Mouse (Mus musculus): Measurements from ENCODE around the gene Gas2. TPM values are rescaled to one million over a fixed set of nuclear protein-coding genes. Genes with fewer than 3 reads are reported as not detected.

Gas2 gene
- 10.2 and 11.2 TPM in 2 replicates for polyA plus RNA-seq (2015; fragmentation: Nextera tagmentation; extraction: Ambion mirVana)

GRCm38 (mm10) chr7:51861250-51862096 lies at the start of gene Gas2:
Gene Gas2, plus strand, starts transcription at chr7:51862015.
- WGBS: 6% methylated on average over 92 of the region's 105 CpGs
- H3K4me3 ChIP-seq (replicated peaks; ENCODE audit: low read length): peak within 1 kb of the TSS; percentile 85
- peak within 1 kb of the TSS; percentile 96 for H3K4me2 ChIP-seq (ENCODE audit: low read depth, low read length)
- no peaks in the 10 kb centered on the region for H3K9me3 ChIP-seq (replicated peaks; ENCODE audit: control insufficient read depth, low read length)
- peak within 1 kb of the TSS; percentile 98 for H3K27ac ChIP-seq (ENCODE audit: low read length)
- peak within 1 kb of the TSS; percentile 94 for H3K9ac ChIP-seq (ENCODE audit: low read length)
- H3K4me1 ChIP-seq (ENCODE audit: control insufficient read depth, insufficient read depth, low read length): peaks cover 5% of the 10 kb centered on the region
- no peaks in the 10 kb centered on the region for H3K27me3 ChIP-seq (ENCODE audit: control insufficient read depth, insufficient read depth, low read length)
- no peaks in the 10 kb centered on the region; the same call in 1 of the 2 replicates for H3K36me3 ChIP-seq (ENCODE audit: control insufficient read depth, insufficient read depth, low read length)
- ATAC-seq (ENCODE audit: insufficient read depth, low FRiP score): peak; percentile 90

GRCm38 (mm10) chr7:51815473-51816282 lies 46.1 kb upstream of the Gas2 start:
- ATAC-seq (ENCODE audit: insufficient read depth, low FRiP score): no peak
- Histone ChIP-seq H3K27ac (ENCODE audit: low read length) (no peak overlapping the region), H3K36me3 (ENCODE audit: control insufficient read depth, insufficient read depth, low read length) (no peaks in the 10 kb centered on the region), H3K4me3 (replicated peaks; ENCODE audit: low read length) (no peak overlapping the region), H3K4me2 (ENCODE audit: low read depth, low read length) (no peak overlapping the region), H3K4me1 (ENCODE audit: control insufficient read depth, insufficient read depth, low read length) (no peaks in the 10 kb centered on the region), H3K9me3 (replicated peaks; ENCODE audit: control insufficient read depth, low read length) (no peaks in the 10 kb centered on the region), H3K27me3 (ENCODE audit: control insufficient read depth, insufficient read depth, low read length) (no peaks in the 10 kb centered on the region), H3K9ac (ENCODE audit: low read length) (no peak overlapping the region)
- WGBS: 32% methylated on average over 4 of the region's 4 CpGs

GRCm38 (mm10) chr7:51816283-51816839 lies 45.5 kb upstream of the Gas2 start:
- Histone ChIP-seq H3K4me3 (replicated peaks; ENCODE audit: low read length) (no peak overlapping the region), H3K36me3 (ENCODE audit: control insufficient read depth, insufficient read depth, low read length) (no peaks in the 10 kb centered on the region), H3K27ac (ENCODE audit: low read length) (no peak overlapping the region), H3K27me3 (ENCODE audit: control insufficient read depth, insufficient read depth, low read length) (no peaks in the 10 kb centered on the region), H3K9me3 (replicated peaks; ENCODE audit: control insufficient read depth, low read length) (no peaks in the 10 kb centered on the region), H3K9ac (ENCODE audit: low read length) (no peak overlapping the region), H3K4me2 (ENCODE audit: low read depth, low read length) (no peak overlapping the region), H3K4me1 (ENCODE audit: control insufficient read depth, insufficient read depth, low read length) (no peaks in the 10 kb centered on the region)
- no peak for ATAC-seq (ENCODE audit: insufficient read depth, low FRiP score)
- 53% methylated on average over 3 of the region's 3 CpGs for whole genome bisulfite sequencing

- Histone ChIP-seq H3K4me3 (replicated peaks; ENCODE audit: low read length) (no peak overlapping the region), H3K9ac (ENCODE audit: low read length) (no peak overlapping the region), H3K27me3 (ENCODE audit: control insufficient read depth, insufficient read depth, low read length) (no peaks in the 10 kb centered on the region), H3K4me1 (ENCODE audit: control insufficient read depth, insufficient read depth, low read length) (no peaks in the 10 kb centered on the region), H3K4me2 (ENCODE audit: low read depth, low read length) (no peak overlapping the region), H3K36me3 (ENCODE audit: control insufficient read depth, insufficient read depth, low read length) (no peaks in the 10 kb centered on the region), H3K9me3 (replicated peaks; ENCODE audit: control insufficient read depth, low read length) (no peaks in the 10 kb centered on the region), H3K27ac (ENCODE audit: low read length) (no peak overlapping the region)
- 48% methylated on average over 3 of the region's 3 CpGs for WGBS
- no peak for ATAC-seq (ENCODE audit: insufficient read depth, low FRiP score)
Measured at GRCm38 (mm10) chr7:51818251-51818974, 43.4 kb upstream of the Gas2 start.

- Histone ChIP-seq H3K4me3 (replicated peaks; ENCODE audit: low read length) (no peak overlapping the region), H3K4me2 (ENCODE audit: low read depth, low read length) (no peak overlapping the region), H3K27me3 (ENCODE audit: control insufficient read depth, insufficient read depth, low read length) (no peaks in the 10 kb centered on the region), H3K9me3 (replicated peaks; ENCODE audit: control insufficient read depth, low read length) (no peaks in the 10 kb centered on the region), H3K36me3 (ENCODE audit: control insufficient read depth, insufficient read depth, low read length) (no peaks in the 10 kb centered on the region), H3K9ac (ENCODE audit: low read length) (no peak overlapping the region), H3K27ac (ENCODE audit: low read length) (no peak overlapping the region), H3K4me1 (ENCODE audit: control insufficient read depth, insufficient read depth, low read length) (no peaks in the 10 kb centered on the region)
- WGBS: 53% methylated on average over 1 of the region's 1 CpGs
- no peak for ATAC-seq (ENCODE audit: insufficient read depth, low FRiP score)
Measured at GRCm38 (mm10) chr7:51819891-51820290, 41.9 kb upstream of the Gas2 start.

- H3K27me3 ChIP-seq (ENCODE audit: control insufficient read depth, insufficient read depth, low read length): no peaks in the 10 kb centered on the region
- H3K27ac ChIP-seq (ENCODE audit: low read length): no peak overlapping the region
- H3K36me3 ChIP-seq (ENCODE audit: control insufficient read depth, insufficient read depth, low read length): no peaks in the 10 kb centered on the region
- no peak for ATAC-seq (ENCODE audit: insufficient read depth, low FRiP score)
- H3K4me2 ChIP-seq (ENCODE audit: low read depth, low read length): no peak overlapping the region
- no peaks in the 10 kb centered on the region for H3K9me3 ChIP-seq (replicated peaks; ENCODE audit: control insufficient read depth, low read length)
- H3K9ac ChIP-seq (ENCODE audit: low read length): no peak overlapping the region
- H3K4me1 ChIP-seq (ENCODE audit: control insufficient read depth, insufficient read depth, low read length): no peaks in the 10 kb centered on the region
- 46% methylated on average over 2 of the region's 2 CpGs for WGBS
- H3K4me3 ChIP-seq (replicated peaks; ENCODE audit: low read length): no peak overlapping the region
Measured at GRCm38 (mm10) chr7:51821467-51821866, 40.3 kb upstream of the Gas2 start.

GRCm38 (mm10) chr7:51823562-51824338 lies 38.1 kb upstream of the Gas2 start:
- Histone ChIP-seq H3K4me1 (ENCODE audit: control insufficient read depth, insufficient read depth, low read length) (no peaks in the 10 kb centered on the region), H3K36me3 (ENCODE audit: control insufficient read depth, insufficient read depth, low read length) (no peaks in the 10 kb centered on the region), H3K9me3 (replicated peaks; ENCODE audit: control insufficient read depth, low read length) (no peaks in the 10 kb centered on the region), H3K4me2 (ENCODE audit: low read depth, low read length) (no peak overlapping the region), H3K9ac (ENCODE audit: low read length) (no peak overlapping the region), H3K4me3 (replicated peaks; ENCODE audit: low read length) (no peak overlapping the region), H3K27ac (ENCODE audit: low read length) (no peak overlapping the region), H3K27me3 (ENCODE audit: control insufficient read depth, insufficient read depth, low read length) (no peaks in the 10 kb centered on the region)
- no peak for ATAC-seq (ENCODE audit: insufficient read depth, low FRiP score)
- 68% methylated on average over 7 of the region's 7 CpGs for WGBS

- Histone ChIP-seq H3K4me3 (replicated peaks; ENCODE audit: low read length) (no peak overlapping the region), H3K4me2 (ENCODE audit: low read depth, low read length) (peak overlapping the region; percentile 3; the same call in 1 of the 2 replicates), H3K27me3 (ENCODE audit: control insufficient read depth, insufficient read depth, low read length) (no peaks in the 10 kb centered on the region), H3K36me3 (ENCODE audit: control insufficient read depth, insufficient read depth, low read length) (no peaks in the 10 kb centered on the region), H3K9ac (ENCODE audit: low read length) (no peak overlapping the region), H3K27ac (ENCODE audit: low read length) (no peak overlapping the region), H3K4me1 (ENCODE audit: control insufficient read depth, insufficient read depth, low read length) (no peaks in the 10 kb centered on the region), H3K9me3 (replicated peaks; ENCODE audit: control insufficient read depth, low read length) (no peaks in the 10 kb centered on the region)
- WGBS: 31% methylated on average over 7 of the region's 7 CpGs
- ATAC-seq (ENCODE audit: insufficient read depth, low FRiP score): peak; percentile 69; the same call in 1 of the 2 replicates
Measured at GRCm38 (mm10) chr7:51831917-51832316, 29.9 kb upstream of the Gas2 start.
